Mouse (Mus musculus): ENCODE data around the gene Gm8926. TPM values are rescaled to one million over a fixed set of nuclear protein-coding genes. Genes with fewer than 3 reads are reported as not detected.
"Not testable (repeated sequence)": the region's sequence is repeated elsewhere in the genome, so short reads cannot be mapped to it uniquely, and the experiment has no call there.

The Gm8926 gene
- total RNA-seq (2021), result not detected
- long read RNA-seq, experiment 1, result 0 reads
- long read RNA-seq, experiment 2, result 0 reads

DNA sequence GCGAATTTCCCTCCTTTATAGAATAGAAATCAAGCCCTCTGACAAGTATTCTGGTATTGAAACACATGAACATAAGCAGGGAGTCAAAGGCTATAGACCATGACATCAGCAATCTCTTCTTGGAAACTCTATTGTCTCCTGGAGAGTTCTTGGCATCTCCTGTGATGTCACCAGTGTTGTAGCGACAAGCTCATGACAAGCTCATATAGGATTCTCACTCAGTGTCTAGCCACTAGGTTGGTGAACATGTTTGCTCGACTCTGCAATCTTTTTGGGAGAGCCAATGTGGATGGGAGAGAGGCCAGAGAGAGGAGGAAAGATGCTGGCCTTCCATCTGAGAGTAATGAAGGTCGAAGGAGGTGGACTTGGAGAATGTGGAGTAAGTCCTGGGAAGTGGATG, at the start of gene Gm8926:
Gene Gm8926, plus strand, starts transcription at position 301 of the 400 bp plus-strand sequence.
- DNase-seq, result not testable (repeated sequence)

Other genes starting within 250 kb of the Gm8926 start
- not detected for gene Gm6460, start 175.6 kb upstream of the Gm8926 start, total RNA-seq (2021)
- gene Gm8922, start 88.6 kb upstream of the Gm8926 start, total RNA-seq (2021), result not detected
- not detected for gene Gm6465, start 75.0 kb downstream of the Gm8926 start, total RNA-seq (2021)
- not detected for gene 4933402N22Rik, start 147.5 kb downstream of the Gm8926 start, total RNA-seq (2021)